Mouse (Mus musculus) fibroblast of lung, adult 2 months (primary cell): ENCODE measurements at regions not wholly inside any gene's neighbourhood (a gene's known extent, or its start where the extent isn't known, plus 50 kb on each side); places are given as distances from the start of the nearest gene placed in this dataset.

Experiments
- DNase-seq: peaks from one replicate; pipeline ENCODE4 v3.0.0-alpha.2; 2011; ENCODE audit warnings: low read depth

DNA sequence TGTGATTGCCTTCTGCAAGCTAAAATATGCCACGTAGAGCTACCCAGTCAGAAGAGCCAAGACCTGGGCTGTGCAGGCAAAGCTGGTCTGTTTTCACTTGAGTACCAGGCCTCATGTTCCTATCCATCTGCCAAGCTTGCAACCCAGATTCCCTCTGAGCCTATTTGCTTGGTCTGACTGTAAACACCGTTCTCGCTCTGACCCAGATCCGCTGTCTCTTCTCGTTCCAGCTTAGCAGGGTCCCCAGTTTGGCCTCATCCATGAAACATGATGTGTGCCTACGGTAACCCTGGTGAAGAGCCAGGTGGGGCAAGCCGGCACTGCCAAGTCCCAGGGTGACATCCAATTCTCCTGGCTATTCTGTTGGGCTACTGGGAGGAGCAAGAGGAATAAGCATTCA is 192.5 kb upstream of the Serp2 start:
- DNase-seq: no peak

DNA sequence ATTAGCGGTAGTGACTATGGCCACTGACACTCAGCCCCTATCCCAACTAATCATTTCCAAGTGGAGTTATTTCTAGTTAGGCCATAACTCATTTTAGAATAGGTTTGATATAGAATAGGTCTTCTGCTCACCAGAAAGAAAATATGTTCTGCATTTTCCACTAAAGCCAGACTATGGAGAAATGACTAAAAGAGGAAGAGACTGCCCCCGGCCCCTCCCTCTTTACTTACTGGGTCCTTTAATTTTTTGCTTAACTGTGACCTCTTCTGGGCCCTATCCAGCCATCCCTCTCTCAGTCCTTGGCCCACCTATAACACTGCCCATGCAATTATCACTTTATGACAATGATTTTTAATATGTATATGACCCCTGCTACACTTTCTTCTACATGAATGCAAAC is 192.0 kb upstream of the Serp2 start:
- no peak for DNase-seq

DNA sequence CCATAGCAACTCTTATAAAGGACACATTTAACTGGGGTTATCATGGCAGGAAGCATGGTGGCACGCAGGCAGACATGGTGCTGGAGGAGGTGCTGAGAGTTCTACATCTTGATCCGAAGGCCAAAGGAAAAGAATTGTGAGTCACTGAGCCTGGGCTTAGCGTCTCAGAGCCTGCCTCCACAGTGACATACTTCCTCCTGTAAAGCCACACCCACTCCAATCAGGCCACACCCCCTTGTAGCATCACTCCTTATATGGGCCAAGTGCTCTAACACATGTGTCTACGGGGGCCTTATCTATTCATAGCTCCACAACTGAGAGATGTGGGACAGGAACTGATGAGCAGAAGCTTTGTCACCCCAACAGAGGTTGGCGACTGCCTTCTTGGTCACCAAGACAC is 191.1 kb upstream of the Serp2 start:
- no peak for DNase-seq

DNA sequence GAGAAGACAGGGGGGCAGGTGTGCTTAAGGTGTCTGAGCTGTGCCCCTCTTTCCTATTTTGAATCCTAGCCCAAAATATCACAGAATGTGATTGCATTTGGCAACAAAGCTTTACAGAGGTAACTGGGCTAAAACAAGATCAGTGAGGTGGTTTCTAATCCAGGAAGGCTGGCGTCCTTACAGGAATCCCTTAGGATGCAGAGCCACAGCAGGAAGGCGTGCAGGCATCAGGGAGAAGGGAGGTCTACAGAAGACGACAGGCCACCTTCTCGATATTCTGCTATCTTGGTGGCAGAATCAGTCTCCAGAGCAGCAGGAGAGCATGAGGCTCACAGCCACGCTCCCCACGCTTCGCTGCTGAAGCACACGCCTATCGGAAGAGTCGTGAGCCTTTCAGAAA is 189.6 kb upstream of the Serp2 start:
- DNase-seq: no peak

DNA sequence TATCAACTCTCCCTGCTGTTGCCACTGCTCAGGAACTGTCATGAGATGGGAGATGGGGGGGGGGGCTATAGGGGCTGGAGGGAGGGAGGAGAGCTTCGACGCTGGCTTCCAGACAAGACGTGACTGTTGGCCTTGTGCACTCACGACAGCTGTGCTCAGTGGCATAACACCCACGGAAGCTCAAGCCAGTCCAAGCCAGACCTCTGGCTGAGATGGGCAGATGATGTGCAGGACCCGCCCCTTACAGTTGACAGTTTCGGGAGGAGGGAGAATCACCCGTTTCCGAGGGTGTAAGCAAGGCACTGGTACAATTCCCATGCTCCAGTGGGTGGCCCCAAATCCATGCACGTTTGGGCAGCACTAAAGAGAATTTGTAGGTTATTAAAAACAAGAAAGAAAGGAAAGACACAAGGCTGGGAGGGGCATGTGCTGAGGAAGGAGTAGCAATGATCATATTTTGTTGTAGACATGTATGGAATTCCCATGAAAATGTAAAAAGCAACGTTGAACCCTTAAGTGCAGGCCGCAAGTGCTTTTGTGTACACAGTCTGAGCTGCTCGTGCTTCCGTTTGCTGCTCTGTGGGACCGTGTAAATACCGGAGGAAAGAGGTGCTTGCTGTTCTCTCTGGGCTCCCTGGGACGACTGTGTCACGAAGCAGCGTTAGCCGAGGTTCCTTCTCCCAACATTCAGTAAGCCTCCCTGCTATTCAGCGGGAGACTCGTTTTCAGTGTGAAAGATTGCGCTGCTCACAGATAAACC is 188.2 kb upstream of the Serp2 start:
- no peak for DNase-seq

DNA sequence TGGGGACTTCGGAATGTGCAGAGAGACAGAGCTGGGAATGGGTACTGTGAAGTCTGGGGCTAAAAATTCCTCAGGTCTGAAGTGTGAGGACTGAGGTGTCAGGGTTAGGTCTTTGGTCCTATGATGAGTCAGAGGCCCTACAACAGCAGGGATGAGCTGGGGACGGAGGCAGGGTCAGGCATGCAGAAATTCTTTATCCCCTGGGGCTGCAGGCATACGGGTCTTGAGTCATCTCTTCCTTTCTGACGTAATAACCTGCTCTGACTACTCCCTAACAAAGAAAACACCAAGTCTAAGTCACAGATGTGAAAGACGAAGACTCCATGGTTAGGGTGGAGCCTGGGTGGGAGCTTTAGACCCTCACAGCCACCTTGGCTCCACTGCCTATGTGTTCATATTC is 185.6 kb upstream of the Serp2 start:
- no peak for DNase-seq

DNA sequence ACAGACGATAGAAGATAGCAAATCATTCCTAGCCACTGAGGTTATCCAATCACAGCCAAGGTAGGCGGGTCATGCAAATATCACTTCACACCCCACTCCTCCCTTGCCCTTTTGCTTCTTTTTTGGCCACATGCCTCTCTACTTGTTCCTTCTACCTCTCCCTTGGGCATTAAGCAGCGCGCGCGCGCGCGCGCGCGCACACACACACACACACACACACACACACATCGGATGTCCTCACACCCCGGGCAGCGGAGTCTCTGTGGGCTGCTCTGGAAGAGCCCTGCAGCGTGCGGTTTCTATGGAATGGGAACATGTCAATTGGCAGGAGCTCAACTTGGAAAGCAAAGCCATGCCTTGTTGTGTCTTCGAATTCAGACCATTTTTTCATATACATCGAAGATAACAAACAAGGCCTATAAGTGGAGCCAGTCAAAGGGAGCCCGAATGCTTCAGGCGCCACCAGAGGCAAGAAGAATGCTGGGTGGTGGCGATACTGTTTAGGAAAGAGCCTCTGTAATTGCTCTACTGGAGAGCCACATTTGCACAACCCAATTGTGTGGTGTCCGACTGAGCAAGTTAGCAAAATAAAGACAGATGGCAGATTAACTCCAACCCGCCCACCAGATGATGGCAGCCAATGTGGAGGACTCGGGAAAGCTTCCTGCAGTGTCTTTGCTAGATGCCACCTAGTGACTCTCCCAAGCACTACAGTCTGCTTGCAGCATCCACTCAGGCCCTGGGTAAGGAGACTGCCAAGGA is 183.3 kb upstream of the Serp2 start:
- peak; percentile 60 for DNase-seq

DNA sequence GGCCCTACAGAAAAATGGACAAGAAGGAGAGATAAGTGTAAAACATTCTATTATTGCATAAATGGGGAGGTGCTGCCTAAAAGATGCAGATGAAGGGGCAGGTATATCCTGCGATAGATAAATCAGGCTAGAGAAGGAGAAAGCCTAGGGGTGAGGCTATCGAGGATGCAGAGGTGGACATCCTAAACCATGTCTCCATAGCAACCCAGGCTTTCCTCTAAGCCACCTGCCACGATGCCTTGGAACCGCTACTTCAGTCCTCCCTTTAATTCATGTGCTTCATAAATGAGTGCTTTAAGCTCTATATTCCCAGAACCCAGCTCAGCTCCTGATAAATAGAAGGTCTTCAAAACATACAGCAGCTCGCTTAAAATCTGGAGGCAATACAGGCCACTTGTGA is 179.3 kb upstream of the Serp2 start:
- DNase-seq: no peak

DNA sequence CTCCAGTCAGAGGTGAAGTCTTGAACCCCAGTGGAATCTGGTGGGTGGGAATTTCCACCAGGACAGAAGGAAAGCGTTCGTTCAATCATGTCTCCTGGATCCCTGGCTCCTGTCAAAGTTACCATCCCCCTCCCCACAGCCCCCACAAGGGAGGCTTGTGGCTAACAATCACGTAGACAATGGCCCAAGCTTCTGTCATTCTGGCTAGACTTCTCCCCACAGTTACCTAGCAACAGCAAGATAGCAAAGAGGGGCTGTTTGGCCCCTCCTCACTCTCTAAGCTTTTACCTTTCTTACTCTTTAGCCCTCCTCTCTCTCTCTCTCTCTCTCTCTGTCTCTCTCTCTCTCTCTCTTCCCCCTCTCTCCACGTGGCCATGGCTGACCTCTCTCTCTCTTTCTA is 178.4 kb upstream of the Serp2 start:
- no peak for DNase-seq

DNA sequence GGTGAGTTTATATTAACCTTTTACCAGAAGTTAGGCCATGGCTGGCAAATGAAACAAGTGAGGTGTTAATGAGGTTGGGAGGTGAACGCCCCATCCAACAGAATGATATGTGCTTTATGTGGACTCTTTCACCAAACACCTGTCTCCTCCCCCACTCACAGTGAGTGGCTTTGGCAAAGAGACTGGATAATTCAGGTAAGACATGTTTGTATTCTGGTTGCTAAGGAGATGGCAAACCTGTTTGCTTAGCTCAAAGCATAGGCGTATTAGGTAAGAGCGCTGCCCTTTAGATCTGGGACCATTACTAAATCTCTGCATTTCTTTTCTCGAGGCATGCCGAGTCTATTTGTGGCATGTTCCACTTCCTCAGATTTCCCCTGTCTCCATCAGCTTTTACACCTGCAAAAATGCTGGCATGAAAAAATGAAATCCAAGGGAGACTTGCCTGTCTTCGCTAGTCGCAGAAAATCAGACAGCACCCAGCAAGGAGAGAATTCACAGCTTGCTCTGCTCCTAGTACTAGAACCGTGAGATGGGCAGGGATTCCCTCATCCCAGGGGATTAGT is 176.7 kb upstream of the Serp2 start:
- no peak for DNase-seq

DNA sequence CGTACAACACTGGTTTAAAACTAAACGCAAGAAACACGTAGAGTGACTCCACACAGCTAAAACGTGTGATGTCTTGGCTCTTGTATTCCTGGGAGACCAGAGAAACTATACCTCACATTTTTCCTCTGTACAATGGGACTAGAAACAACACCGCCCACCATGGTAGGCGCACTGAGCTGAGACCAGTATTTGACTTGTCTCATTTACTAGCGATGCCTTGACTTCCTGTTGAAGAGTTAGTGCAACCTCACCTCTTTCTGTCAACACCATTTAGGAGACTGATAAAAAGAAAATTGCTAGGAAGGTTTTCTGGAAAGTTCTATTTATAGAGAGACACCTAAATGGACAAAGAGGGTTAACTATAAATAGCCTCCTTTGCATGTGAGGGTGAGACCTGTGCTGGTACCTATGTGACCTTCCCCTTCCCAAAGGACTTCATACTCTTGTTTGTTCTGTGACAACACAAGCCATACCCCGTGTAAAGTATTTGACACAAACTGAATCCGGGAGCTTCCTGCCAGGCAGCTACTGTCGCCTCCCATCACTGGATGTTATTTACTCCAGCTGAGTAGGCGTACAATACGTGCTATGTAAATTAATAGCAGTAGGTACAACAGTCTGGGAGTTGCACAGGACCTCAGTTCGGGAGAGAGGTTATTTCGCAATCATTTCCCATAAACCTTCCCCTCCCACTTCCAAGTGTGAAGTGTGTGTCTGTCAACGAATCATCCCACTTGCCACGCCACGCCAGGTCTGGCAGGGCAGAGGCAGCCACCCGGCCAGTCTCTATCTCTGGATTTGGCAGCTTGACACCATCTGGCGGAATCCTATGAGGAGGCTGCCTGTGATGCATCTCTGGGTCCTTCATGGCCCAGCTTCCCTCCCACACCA is 174.7 kb upstream of the Serp2 start:
- no peak for DNase-seq

DNA sequence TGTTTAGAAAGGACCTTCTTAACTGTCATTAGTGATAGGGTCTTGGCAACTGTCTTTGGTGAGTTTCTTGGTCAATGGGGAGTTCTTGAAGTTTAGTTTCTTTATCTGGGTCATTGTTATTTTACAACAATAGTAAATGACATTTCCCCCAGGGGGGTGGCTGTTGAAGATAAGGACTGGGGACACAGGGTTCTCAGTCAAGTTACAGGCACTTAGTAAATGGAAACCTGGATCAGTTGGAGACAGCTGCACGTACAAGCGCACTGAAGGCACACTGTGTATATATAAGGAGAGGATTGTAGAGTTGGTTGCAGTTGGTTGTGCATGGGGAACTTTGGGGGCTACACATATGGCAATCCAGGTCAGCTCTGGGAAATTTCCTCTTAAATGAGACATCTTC is 169.2 kb upstream of the Serp2 start:
- no peak for DNase-seq

DNA sequence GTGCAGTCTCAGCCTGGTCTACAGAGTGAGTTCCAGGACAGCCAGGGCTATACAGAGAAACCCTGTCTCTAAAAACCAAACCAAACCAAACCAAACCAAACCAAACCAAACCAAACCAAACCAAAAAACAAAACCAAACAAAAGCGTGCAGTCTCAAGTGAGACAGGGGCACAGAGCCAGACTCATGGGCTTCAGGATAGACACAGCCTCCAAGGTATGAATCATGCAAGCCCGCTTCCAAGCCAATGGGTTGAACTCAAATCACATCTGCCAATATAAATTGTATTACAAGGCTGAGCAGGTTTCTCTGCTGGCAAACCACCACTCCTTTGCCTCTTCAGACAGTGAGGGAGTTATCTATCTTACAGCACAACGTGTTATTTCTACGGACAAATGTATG is 168.5 kb upstream of the Serp2 start:
- peak; percentile 83 for DNase-seq

DNA sequence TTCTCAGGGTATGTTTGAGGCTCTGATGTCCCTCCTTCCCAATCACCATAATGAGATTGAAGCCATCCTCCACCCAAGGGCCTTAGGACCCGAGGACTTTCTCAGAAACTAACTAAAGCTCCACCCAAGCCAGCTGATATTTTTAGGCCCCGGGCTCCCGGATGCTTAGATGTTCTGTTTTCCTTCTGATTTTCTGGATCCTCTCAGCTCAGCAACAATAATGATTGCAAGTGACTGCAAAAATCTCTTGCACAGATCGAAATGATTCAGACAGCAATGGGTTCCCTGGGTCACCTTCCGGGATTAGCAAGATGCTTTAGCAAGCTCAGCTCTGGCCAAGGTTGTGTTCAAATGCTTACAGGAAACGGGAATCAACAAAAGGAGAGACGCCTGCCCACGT is 168.1 kb upstream of the Serp2 start:
- no peak for DNase-seq

DNA sequence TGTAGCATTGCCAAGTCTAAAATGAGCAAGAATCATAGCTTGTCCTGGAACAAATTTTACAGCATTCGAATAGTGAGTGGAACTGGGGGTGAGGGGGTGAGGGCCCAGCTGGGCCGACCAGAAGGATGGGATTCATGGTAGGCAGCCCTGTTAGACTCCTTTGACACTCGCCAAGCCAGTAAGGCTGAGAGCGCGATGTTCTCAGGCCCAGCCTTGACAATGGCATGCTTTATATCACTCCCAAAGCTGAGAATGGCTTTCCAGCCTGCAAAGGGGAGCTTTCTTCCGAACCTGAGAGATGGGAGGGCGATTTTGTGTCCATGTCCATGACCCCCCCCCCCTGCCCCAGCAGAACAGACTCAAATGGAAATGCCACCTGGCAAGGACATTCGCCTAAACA is 167.7 kb upstream of the Serp2 start:
- no peak for DNase-seq

DNA sequence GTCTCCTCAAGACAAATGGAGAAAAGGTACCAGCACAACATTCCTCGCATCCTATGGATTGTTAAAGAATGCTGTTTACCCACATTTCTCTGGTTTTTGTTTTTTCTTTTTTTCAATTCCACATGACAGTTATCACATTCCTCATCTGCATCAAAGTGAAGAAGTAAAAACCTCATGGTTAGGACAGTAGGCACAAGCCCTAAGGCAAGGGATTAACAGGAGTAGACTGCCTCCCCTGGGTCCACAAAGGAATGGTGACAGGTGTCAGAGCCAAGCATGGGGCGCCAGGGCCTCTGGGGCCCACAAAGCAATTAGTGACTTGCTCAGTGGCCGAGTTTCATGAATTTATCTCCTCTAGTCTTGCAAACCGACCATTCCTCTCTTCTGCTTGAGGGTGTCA is 166.9 kb upstream of the Serp2 start:
- DNase-seq: no peak

DNA sequence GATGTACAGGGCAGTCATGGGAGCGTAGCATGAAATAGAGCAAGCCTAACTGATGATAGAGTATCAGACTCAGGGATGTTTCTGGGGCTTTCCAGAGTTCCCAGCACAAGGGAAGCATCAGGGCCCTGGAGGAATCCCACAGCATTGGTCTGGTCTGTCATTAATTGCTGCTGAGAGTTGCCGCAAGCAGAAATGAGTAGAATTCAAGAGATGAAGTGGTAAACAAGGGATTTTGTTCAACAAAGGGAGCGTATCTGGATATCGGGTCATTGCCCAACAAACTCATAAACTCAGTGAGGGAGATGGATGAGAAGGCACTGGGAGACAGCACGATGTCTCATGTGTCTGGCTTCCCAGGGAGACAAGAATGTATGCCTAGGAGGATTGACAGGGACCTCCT is 165.6 kb upstream of the Serp2 start:
- no peak for DNase-seq

DNA sequence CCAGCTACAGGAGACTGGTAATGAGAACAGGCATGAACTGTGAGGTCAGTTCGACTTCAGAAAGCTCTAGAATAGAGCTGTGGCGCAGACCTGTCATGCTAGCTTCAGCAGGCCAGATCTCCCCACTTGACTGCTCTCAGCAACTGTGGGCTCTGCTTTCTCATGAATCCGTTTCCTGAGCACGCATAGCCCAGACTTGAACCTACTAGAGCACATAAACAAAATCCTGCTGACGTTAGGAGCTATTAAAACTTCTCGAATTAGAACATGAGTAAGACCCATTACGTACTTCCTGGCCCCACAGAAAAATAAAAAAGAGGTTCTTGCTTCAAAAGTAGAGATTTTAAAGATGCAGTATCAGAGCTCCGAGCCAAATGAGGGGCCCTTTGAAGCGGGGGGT is 165.1 kb upstream of the Serp2 start:
- DNase-seq: no peak

DNA sequence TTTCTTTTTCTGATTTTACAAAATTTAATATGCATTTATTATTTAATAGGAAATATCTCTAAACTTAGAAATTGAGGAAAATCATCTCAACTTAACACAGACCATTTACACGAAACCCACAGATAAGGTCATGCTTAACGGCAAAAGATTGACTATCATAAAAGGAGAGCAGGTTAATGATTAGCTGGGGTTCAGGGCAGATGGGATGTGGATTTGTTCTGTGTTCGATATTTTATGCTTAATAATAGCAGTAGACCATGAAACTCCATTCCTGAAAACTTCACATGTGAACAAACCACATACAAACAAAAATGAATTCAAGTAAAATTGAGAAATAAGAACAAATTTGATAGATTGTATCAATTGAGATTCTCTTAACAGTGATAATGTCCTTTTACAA is 160.4 kb upstream of the Serp2 start:
- no peak for DNase-seq

DNA sequence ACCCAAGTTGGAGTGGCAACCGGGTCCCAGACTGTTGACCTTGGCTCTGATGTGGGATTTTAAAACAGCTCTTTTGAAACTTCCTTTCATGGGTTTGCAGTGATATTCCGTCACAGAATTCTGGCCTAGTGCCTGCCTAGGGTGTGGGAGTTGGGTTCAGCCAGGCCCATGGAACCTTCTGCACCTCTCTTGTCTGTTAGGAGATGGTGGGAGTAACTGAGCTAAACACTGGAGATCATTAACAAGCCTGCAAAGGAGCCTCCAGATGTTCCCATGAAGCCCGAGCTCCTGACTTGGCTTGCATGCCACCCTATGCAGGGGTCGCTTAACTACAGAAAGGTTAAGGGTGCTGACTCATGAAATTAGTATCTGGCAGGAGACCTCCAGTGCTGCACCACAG is 158.0 kb upstream of the Serp2 start:
- DNase-seq: peak; percentile 77

DNA sequence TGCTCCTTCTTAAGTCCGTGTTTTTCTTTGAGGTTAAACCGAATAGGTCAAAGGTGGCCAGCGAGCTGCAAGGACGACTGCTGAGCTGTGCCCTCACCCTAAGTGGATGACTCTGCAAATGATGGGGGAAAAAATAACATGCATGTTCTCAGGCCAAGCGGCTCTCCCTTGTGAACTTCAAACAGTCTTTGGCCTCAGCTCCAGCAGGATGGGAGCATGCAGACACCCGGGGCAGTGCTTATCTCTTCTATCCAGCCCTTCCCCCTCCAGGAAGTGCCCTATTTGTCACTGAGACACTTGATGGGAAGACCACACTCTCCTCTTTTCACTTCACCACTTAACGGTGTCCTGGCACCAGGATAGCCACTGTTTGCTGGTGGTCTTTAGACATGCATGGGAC is 157.3 kb upstream of the Serp2 start:
- DNase-seq: no peak

DNA sequence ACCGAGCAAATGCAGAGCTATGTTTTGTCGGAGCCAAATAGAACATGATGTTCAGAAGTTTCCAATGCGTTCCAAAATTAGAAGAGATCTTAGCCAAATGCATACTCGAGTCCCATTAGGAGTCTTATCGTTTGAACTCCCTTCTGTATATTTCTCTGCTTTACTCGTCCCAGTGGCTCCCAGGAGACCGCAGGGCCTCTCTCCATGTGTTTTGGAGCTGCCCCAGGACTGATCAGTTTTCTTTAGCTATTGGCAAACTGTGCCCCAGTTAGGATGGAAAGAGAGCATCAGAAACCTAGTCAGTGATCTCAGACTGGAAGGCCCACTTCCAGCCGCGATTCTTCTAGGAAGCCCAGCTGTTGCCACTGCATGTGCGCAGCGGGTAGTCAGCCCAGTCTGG is 152.0 kb upstream of the Serp2 start:
- DNase-seq: no peak

DNA sequence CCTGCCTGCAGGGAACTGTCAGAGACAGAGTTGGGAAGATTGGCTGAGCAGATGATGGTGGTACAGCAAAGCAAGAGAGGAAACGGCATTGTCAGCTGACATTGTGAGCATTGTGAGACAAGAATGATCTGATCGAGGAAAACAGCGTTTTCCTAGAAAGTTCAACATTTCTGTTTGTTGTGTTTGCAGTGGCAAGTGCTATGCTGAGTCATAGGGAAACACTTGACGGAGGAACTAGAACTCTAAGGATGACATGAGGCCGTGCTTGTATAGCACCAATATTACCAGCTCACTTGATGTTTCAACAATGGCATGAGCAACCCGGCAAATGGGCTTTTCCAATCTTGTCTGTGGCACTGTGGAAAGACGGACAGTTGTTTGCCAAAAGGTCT is 146.7 kb upstream of the Serp2 start:
- DNase-seq: no peak
